Mouse (Mus musculus) hindbrain, embryonic 14.5 days (tissue): Measurements from ENCODE around the gene Glo1. TPM values are rescaled to one million over a fixed set of nuclear protein-coding genes. Genes with fewer than 3 reads are reported as not detected.

Source experiments
- ATAC-seq: fragments of 200-750 bp; cut with Nextera tagmentation; 2 replicates; pipeline ENCODE4 v1.8.0; 2017; ENCODE audit warnings: moderate number of reproducible peaks, mild to moderate bottlenecking, moderate TSS enrichment, moderate library complexity; ENCODE audit not compliant: low FRiP score
- DNase-seq: peaks from one replicate; pipeline ENCODE4 v3.0.0-alpha.2; 2015; ENCODE audit warnings: low spot score
- H3K27ac ChIP-seq: fragments of 300-500 bp; sonication (generic); 2 replicates; pipeline ENCODE4 v1.5.1; 2014; ENCODE audit warnings: mild to moderate bottlenecking, moderate library complexity
- H3K27me3 ChIP-seq: fragments of 300-500 bp; sonication (generic); 2 replicates; pipeline ENCODE4 v1.6.1; 2014; ENCODE audit warnings: mild to moderate bottlenecking, low read length, mixed read lengths; ENCODE audit not compliant: control insufficient read depth, insufficient read depth
- H3K36me3 ChIP-seq: fragments of 300-500 bp; sonication (generic); replicated peaks from 2 replicates; pipeline ENCODE4 v1.6.1; 2014; ENCODE audit not compliant: control insufficient read depth, insufficient read depth
- H3K4me1 ChIP-seq: fragments of 300-500 bp; sonication (generic); replicated peaks from 2 replicates; pipeline ENCODE4 v1.6.1; 2014; ENCODE audit warnings: antibody characterized with exemption, low read length, mixed read lengths; ENCODE audit not compliant: control insufficient read depth, insufficient read depth
- H3K4me2 ChIP-seq: fragments of 300-500 bp; sonication (generic); replicated peaks from 2 replicates; pipeline ENCODE4 v1.6.1; 2014; ENCODE audit warnings: mild to moderate bottlenecking, moderate library complexity
- H3K4me3 ChIP-seq: fragments of 300-500 bp; sonication (generic); replicated peaks from 2 replicates; pipeline ENCODE4 v1.5.1; 2014; ENCODE audit warnings: mild to moderate bottlenecking, low read length
- H3K9ac ChIP-seq: fragments of 300-500 bp; sonication (generic); 2 replicates; pipeline ENCODE4 v1.6.1; 2014
- H3K9me3 ChIP-seq: fragments of 300-500 bp; sonication (generic); 2 replicates; pipeline ENCODE4 v1.6.1; 2016; ENCODE audit warnings: low read length; ENCODE audit not compliant: control insufficient read depth
- WGBS: fragments of 180-500 bp; shearing (Covaris S2); extraction: QIAGEN DNeasy Blood & Tissue Kit; methylation state at CpG from one replicate; pipeline ENCODE4 v1.1.7; 2014; 5-methylcytosine and 5-hydroxymethylcytosine counted together
- polyA plus RNA-seq: library from polyadenylated mRNA; unstranded; fragments of >200 nt; fragmentation: Nextera tagmentation; extraction: Ambion mirVana; gene quantifications from 2 replicates; pipeline ENCODE4 v1.2.1, GENCODE M21; 2014

The Glo1 gene
- polyA plus RNA-seq, 1 experiment from 2014 or later, result 185 TPM

DNA sequence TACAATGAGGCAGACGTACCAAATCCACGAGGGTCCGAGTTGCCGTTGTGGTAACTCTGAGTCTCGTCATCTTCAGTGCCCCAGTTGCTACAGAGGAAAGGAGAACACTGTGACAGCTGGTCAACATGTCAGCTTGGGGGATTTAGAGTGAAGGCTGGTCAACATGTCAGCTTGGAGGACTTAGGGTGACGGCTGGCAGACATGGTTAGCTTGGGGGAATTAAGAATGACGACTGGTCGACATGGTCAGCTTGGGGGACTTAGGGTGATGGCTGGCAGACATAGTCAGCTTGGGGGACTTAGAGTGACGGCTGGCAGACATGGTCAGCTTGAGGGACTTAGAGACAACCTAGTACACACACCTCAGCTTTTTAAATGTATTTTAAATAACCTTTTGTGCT is 28.9 kb downstream of the Glo1 start:
- Histone ChIP-seq H3K4me1 (no peaks in the 10 kb centered on the region), H3K9me3 (no peaks in the 10 kb centered on the region), H3K27me3 (no peaks in the 10 kb centered on the region), H3K4me3 (no peak overlapping the region), H3K27ac (no peak overlapping the region), H3K36me3 (peaks cover 36% of the 10 kb centered on the region), H3K9ac (no peak overlapping the region), H3K4me2 (no peak overlapping the region)
- DNase-seq (no peak), ATAC-seq (no peak)
- WGBS, result 93% methylated on average over 9 of the region's 9 CpGs

DNA sequence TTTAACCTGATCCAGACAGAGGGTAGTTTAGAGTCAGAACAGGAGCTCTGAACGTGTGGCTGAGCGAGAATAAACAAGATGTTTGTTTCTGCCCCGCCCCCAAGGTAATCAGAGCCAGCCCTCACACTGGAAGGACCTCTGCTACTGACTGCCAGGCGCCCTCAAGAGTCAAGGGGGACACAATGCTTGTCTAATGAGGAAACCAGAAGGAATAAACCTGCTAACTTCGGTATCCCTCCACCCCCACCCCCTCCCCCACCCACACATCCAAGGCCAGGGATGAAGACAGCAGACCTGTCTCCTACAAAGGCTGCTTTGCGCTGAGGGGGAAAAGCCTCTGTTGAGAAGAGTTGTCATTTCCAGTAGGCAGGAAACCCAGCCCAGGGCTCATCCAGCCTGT is 31.8 kb downstream of the Glo1 start:
- no peaks in the 10 kb centered on the region for H3K9me3 ChIP-seq
- no peaks in the 10 kb centered on the region for H3K27me3 ChIP-seq
- WGBS, result 52% methylated on average over 6 of the region's 6 CpGs
- H3K9ac ChIP-seq, result no peak overlapping the region
- H3K4me3 ChIP-seq, result no peak overlapping the region
- no peak overlapping the region for H3K27ac ChIP-seq
- peaks cover 32% of the 10 kb centered on the region for H3K36me3 ChIP-seq
- H3K4me2 ChIP-seq, result no peak overlapping the region
- DNase-seq (no peak), ATAC-seq (no peak)
- H3K4me1 ChIP-seq, result 0 out of 2 replicates have a peak, but pooled peaks cover 6% of the 10 kb centered on the region

- Histone ChIP-seq H3K9ac (no peak overlapping the region), H3K27me3 (no peaks in the 10 kb centered on the region), H3K36me3 (peaks cover 28% of the 10 kb centered on the region), H3K9me3 (no peaks in the 10 kb centered on the region), H3K4me1 (0 out of 2 replicates have a peak, but pooled peaks cover 6% of the 10 kb centered on the region), H3K4me2 (no peak overlapping the region), H3K27ac (no peak overlapping the region), H3K4me3 (no peak overlapping the region)
- DNase-seq (no peak), ATAC-seq (no peak)
- WGBS, result 43% methylated on average over 5 of the region's 5 CpGs
Measured at GRCm38 (mm10) chr17:30594407-30594806, 32.3 kb downstream of the Glo1 start.

DNA sequence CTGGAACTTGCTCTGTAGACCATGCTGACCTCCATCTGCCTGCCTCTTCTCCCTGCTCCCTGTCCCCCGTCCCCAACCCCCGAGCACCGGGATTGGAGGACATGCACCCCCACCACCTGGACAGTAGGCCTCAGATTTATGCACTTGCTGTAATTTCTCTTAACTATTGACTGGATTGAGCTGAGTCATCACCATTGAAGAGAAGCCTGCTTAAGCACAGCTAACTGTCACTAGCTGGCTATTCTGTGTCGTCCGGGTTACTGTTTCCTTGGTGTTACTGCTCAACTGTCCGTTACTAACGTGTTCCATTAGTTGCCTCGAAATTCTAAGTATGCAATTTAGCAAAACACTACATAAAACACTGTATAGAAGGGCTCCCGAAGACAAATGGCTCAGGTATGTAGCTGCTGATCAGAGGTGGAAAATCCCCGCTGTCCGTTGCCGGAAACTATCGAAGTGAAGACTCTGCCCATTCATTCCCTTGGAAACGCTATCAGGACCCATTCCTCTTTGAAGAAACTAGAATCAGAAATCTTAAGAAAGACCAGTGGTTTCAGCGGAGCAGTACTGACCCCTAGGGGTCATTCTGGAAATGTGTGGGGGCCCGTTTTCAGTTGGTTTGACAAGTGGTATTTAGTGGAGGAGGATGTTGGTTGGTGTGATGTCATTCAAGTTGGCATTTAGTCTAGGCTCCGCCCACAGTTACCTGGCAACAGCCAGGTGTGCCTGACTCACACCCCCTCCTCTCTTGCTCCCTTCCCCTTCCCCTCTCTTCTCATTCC is 36.1 kb downstream of the Glo1 start:
- no peak overlapping the region; the same call in 1 of the 2 replicates for H3K4me2 ChIP-seq
- H3K27me3 ChIP-seq, result no peaks in the 10 kb centered on the region
- DNase-seq (peak; percentile 80), ATAC-seq (peak; percentile 48; the same call in 1 of the 2 replicates)
- no peak overlapping the region for H3K27ac ChIP-seq
- H3K4me1 ChIP-seq, result 0 out of 2 replicates have a peak, but pooled peaks cover 6% of the 10 kb centered on the region
- no peak overlapping the region for H3K4me3 ChIP-seq
- H3K36me3 ChIP-seq, result peaks cover 9% of the 10 kb centered on the region
- 31% methylated on average over 17 of the region's 17 CpGs for WGBS
- H3K9ac ChIP-seq, result no peak overlapping the region
- H3K9me3 ChIP-seq, result no peaks in the 10 kb centered on the region

GRCm38 (mm10) chr17:30583258-30584001 is 43.2 kb downstream of the Glo1 start:
- Histone ChIP-seq H3K9ac (no peak overlapping the region), H3K27ac (no peak overlapping the region), H3K4me1 (no peaks in the 10 kb centered on the region), H3K9me3 (no peaks in the 10 kb centered on the region), H3K36me3 (no peaks in the 10 kb centered on the region), H3K27me3 (no peaks in the 10 kb centered on the region), H3K4me3 (no peak overlapping the region), H3K4me2 (no peak overlapping the region)
- 79% methylated on average over 2 of the region's 2 CpGs for WGBS
- no peak for DNase-seq
- no peak for ATAC-seq

DNA sequence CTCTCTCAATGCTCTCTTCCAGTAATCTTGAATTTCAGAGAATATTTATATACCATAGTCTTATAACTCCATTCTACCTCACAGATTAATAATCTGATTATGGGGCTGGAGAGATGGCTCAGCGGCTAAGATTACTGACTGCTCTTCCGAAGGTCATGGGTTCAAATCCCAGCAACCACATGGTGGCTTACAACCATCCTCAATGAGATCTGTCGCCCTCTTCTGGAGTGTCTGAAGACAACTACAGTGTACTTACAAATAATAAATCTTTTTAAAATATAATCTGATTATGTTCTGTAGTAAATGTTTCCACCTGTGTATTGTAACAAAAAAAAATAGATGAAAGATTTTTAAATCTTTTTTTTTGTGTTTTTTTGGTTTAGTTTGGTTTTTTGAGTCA is 44.4 kb downstream of the Glo1 start:
- H3K4me2 ChIP-seq, result no peak overlapping the region
- no peak overlapping the region for H3K4me3 ChIP-seq
- H3K36me3 ChIP-seq, result no peaks in the 10 kb centered on the region
- no peak for ATAC-seq
- no peaks in the 10 kb centered on the region for H3K27me3 ChIP-seq
- WGBS, result 78% methylated on average over 3 of the region's 3 CpGs
- H3K27ac ChIP-seq, result no peak overlapping the region
- H3K9me3 ChIP-seq, result no peaks in the 10 kb centered on the region
- DNase-seq, result no peak
- H3K4me1 ChIP-seq, result 0 out of 2 replicates have a peak, but pooled peaks cover 2% of the 10 kb centered on the region
- no peak overlapping the region for H3K9ac ChIP-seq

- Histone ChIP-seq H3K9ac (no peak overlapping the region), H3K4me1 (peaks cover 8% of the 10 kb centered on the region; the same call in 1 of the 2 replicates), H3K27ac (no peak overlapping the region), H3K4me2 (no peak overlapping the region), H3K9me3 (no peaks in the 10 kb centered on the region), H3K4me3 (no peak overlapping the region), H3K36me3 (no peaks in the 10 kb centered on the region), H3K27me3 (no peaks in the 10 kb centered on the region)
- 87% methylated on average over 6 of the region's 6 CpGs for WGBS
- DNase-seq (no peak), ATAC-seq (no peak)
Measured at GRCm38 (mm10) chr17:30581201-30581600, 45.5 kb downstream of the Glo1 start.

GRCm38 (mm10) chr17:30580781-30581180 is 45.9 kb downstream of the Glo1 start:
- Histone ChIP-seq H3K9me3 (no peaks in the 10 kb centered on the region), H3K27me3 (no peaks in the 10 kb centered on the region), H3K4me2 (no peak overlapping the region), H3K4me3 (no peak overlapping the region), H3K27ac (no peak overlapping the region), H3K4me1 (peaks cover 8% of the 10 kb centered on the region; the same call in 1 of the 2 replicates), H3K36me3 (no peaks in the 10 kb centered on the region), H3K9ac (no peak overlapping the region)
- 71% methylated on average over 1 of the region's 1 CpGs for WGBS
- DNase-seq, result no peak
- no peak for ATAC-seq

DNA sequence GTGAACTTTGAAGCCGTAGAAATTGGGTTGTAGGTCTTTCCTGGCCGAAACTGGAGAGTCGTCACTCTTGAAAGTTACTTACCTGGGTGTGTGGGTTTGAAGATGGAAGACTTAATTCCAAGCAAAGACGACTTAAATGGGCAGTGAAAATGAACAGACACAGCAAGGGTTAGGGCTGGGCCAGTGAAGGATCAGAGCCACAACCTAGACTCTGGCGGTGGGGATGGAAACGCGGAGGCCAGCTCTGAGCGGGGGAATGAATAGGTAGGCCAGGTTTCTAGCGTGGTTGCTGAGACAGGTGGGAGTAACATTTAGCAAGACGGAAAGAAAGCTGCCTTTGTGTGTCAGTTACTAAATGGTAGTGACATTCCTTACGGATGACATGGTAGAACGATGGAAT is 49.7 kb downstream of the Glo1 start:
- Histone ChIP-seq H3K9me3 (no peaks in the 10 kb centered on the region), H3K4me2 (peak overlapping the region; percentile 74), H3K36me3 (no peaks in the 10 kb centered on the region), H3K4me1 (peaks cover 23% of the 10 kb centered on the region), H3K27ac (peak overlapping the region; percentile 94), H3K9ac (peak overlapping the region; percentile 70), H3K4me3 (peak overlapping the region; percentile 68), H3K27me3 (no peaks in the 10 kb centered on the region)
- WGBS, result 68% methylated on average over 12 of the region's 12 CpGs
- DNase-seq (no peak), ATAC-seq (no peak)
